Mouse (Mus musculus) lung, postnatal 0 days (tissue): Measurements from ENCODE around the gene Elovl5.
A peak's percentile ranks its signal among the peaks of the same experiment; 100 is the strongest.

Source experiments
- CTCF ChIP-seq: IDR thresholded peaks from 2 replicates; pipeline ENCODE4 v1.5.1; 2016; ENCODE audit warnings: antibody characterized with exemption, mild to moderate bottlenecking
- EP300 ChIP-seq: IDR thresholded peaks from 2 replicates; pipeline ENCODE4 v1.6.1; 2016; ENCODE audit warnings: antibody characterized with exemption, mild to moderate bottlenecking, control low read depth

GRCm38 (mm10) chr9:78032930-78033329 is 115.8 kb downstream of the Elovl5 start:
- TF ChIP-seq CTCF (no peak), EP300 (peak; percentile 51)
